Mouse (Mus musculus): ENCODE measurements around the gene Grk3. TPM values are rescaled to one million over a fixed set of nuclear protein-coding genes. Genes with fewer than 3 reads are reported as not detected.

Gene Grk3
- polyA plus RNA-seq, 1 experiment from 2014 or later: 16.6 TPM

- Histone ChIP-seq H3K9me3 (replicated peaks) (no peaks in the 10 kb centered on the region), H3K27ac (peak within 1 kb of the TSS; percentile 98), H3K4me2 (peak within 1 kb of the TSS; percentile 52), H3K4me3 (peak within 1 kb of the TSS; percentile 56), H3K36me3 (0 out of 2 replicates have a peak, but pooled peaks cover 4% of the 10 kb centered on the region), H3K4me1 (replicated peaks) (peaks cover 31% of the 10 kb centered on the region), H3K9ac (peak within 1 kb of the TSS; percentile 48), H3K27me3 (no peaks in the 10 kb centered on the region)
- ATAC-seq (replicated peaks; ENCODE audit: insufficient number of reproducible peaks, insufficient read depth, low FRiP score, low read depth): peak; percentile 93
- WGBS: 40% methylated on average over 17 of the region's 17 CpGs
These were observed 119.6 kb downstream of the Grk3 start, which contains the start of gene Myo18b for GRCm38 (mm10) chr5:112895674-112896654. TSS of gene Myo18b (minus strand) at chr5:112896362.

GRCm38 (mm10) chr5:112893462-112894060 lies 122.0 kb downstream of the Grk3 start:
- 0 out of 2 replicates have a peak overlapping the region, but pooled peaks have one; percentile 56 for H3K4me3 ChIP-seq

GRCm38 (mm10) chr5:112892411-112892810 lies 123.2 kb downstream of the Grk3 start:
- Histone ChIP-seq H3K4me2 (no peak overlapping the region), H3K27ac (no peak overlapping the region), H3K4me1 (replicated peaks) (peaks cover 50% of the 10 kb centered on the region), H3K9me3 (replicated peaks) (no peaks in the 10 kb centered on the region), H3K9ac (no peak overlapping the region), H3K36me3 (0 out of 2 replicates have a peak, but pooled peaks cover 7% of the 10 kb centered on the region), H3K4me3 (no peak overlapping the region), H3K27me3 (no peaks in the 10 kb centered on the region)
- no peak for ATAC-seq (replicated peaks; ENCODE audit: insufficient number of reproducible peaks, insufficient read depth, low FRiP score, low read depth)

More at GRCm38 (mm10) chr5:112893462-112894060, 122.0 kb downstream of the Grk3 start:
- no peaks in the 10 kb centered on the region for H3K9me3 ChIP-seq (replicated peaks)
- peak overlapping the region; percentile 52; the same call in 1 of the 2 replicates for H3K4me2 ChIP-seq
- no peak overlapping the region for H3K9ac ChIP-seq
- 0 out of 2 replicates have a peak, but pooled peaks cover 7% of the 10 kb centered on the region for H3K36me3 ChIP-seq
- no peaks in the 10 kb centered on the region for H3K27me3 ChIP-seq
- H3K4me1 ChIP-seq (replicated peaks): peaks cover 38% of the 10 kb centered on the region
- no peak overlapping the region for H3K27ac ChIP-seq
- no peak for ATAC-seq (replicated peaks; ENCODE audit: insufficient number of reproducible peaks, insufficient read depth, low FRiP score, low read depth)
- 62% methylated on average over 5 of the region's 5 CpGs for WGBS

- Histone ChIP-seq H3K4me3 (no peak overlapping the region), H3K27ac (peak overlapping the region; percentile 93; the same call in 1 of the 2 replicates), H3K4me1 (replicated peaks) (peaks cover 54% of the 10 kb centered on the region), H3K9me3 (replicated peaks) (no peaks in the 10 kb centered on the region), H3K36me3 (0 out of 2 replicates have a peak, but pooled peaks cover 10% of the 10 kb centered on the region), H3K4me2 (no peak overlapping the region), H3K9ac (no peak overlapping the region), H3K27me3 (no peaks in the 10 kb centered on the region)
- no peak for ATAC-seq (replicated peaks; ENCODE audit: insufficient number of reproducible peaks, insufficient read depth, low FRiP score, low read depth)
- WGBS: 43% methylated on average over 7 of the region's 7 CpGs
These were observed 126.9 kb downstream of the Grk3 start for GRCm38 (mm10) chr5:112888651-112889050.

- peak overlapping the region; percentile 93 for H3K27ac ChIP-seq
- ATAC-seq (replicated peaks; ENCODE audit: insufficient number of reproducible peaks, insufficient read depth, low FRiP score, low read depth): peak; percentile 75
- WGBS: 28% methylated on average over 17 of the region's 17 CpGs
These were observed 128.7 kb downstream of the Grk3 start for GRCm38 (mm10) chr5:112886687-112887491.

GRCm38 (mm10) chr5:112877391-112878115 lies 138.0 kb downstream of the Grk3 start:
- no peak for ATAC-seq (replicated peaks; ENCODE audit: insufficient number of reproducible peaks, insufficient read depth, low FRiP score, low read depth)
- no peak overlapping the region for H3K27ac ChIP-seq
- H3K36me3 ChIP-seq: peaks cover 41% of the 10 kb centered on the region
- no peak overlapping the region for H3K4me3 ChIP-seq
- no peaks in the 10 kb centered on the region for H3K9me3 ChIP-seq (replicated peaks)
- 79% methylated on average over 14 of the region's 14 CpGs for WGBS
- H3K4me1 ChIP-seq (replicated peaks): peaks cover 12% of the 10 kb centered on the region; the same call in 1 of the 2 replicates
- H3K9ac ChIP-seq: no peak overlapping the region
- H3K4me2 ChIP-seq: no peak overlapping the region
- H3K27me3 ChIP-seq: no peaks in the 10 kb centered on the region

More at GRCm38 (mm10) chr5:112886687-112887491, 128.7 kb downstream of the Grk3 start:
- Histone ChIP-seq H3K4me1 (replicated peaks) (peaks cover 37% of the 10 kb centered on the region), H3K4me3 (no peak overlapping the region), H3K9me3 (replicated peaks) (no peaks in the 10 kb centered on the region), H3K36me3 (0 out of 2 replicates have a peak, but pooled peaks cover 10% of the 10 kb centered on the region), H3K4me2 (peak overlapping the region; percentile 30), H3K9ac (peak overlapping the region; percentile 0; the same call in 1 of the 2 replicates), H3K27me3 (no peaks in the 10 kb centered on the region)

GRCm38 (mm10) chr5:112876846-112877390 lies 138.7 kb downstream of the Grk3 start:
- H3K4me1 ChIP-seq (replicated peaks): peaks cover 12% of the 10 kb centered on the region; the same call in 1 of the 2 replicates
- 36% methylated on average over 4 of the region's 4 CpGs for WGBS
- H3K27ac ChIP-seq: no peak overlapping the region
- H3K9me3 ChIP-seq (replicated peaks): no peaks in the 10 kb centered on the region
- no peak overlapping the region for H3K4me3 ChIP-seq
- no peak overlapping the region for H3K4me2 ChIP-seq
- no peak overlapping the region for H3K9ac ChIP-seq
- no peak for ATAC-seq (replicated peaks; ENCODE audit: insufficient number of reproducible peaks, insufficient read depth, low FRiP score, low read depth)
- no peaks in the 10 kb centered on the region for H3K27me3 ChIP-seq
- peaks cover 41% of the 10 kb centered on the region for H3K36me3 ChIP-seq

- ATAC-seq (replicated peaks; ENCODE audit: insufficient number of reproducible peaks, insufficient read depth, low FRiP score, low read depth): no peak
- no peak overlapping the region for H3K4me2 ChIP-seq
- H3K9ac ChIP-seq: no peak overlapping the region
- H3K36me3 ChIP-seq: peaks cover 45% of the 10 kb centered on the region
- 77% methylated on average over 6 of the region's 6 CpGs for WGBS
- no peaks in the 10 kb centered on the region; the same call in 1 of the 2 replicates for H3K4me1 ChIP-seq (replicated peaks)
- H3K4me3 ChIP-seq: no peak overlapping the region
- no peak overlapping the region for H3K27ac ChIP-seq
- H3K27me3 ChIP-seq: no peaks in the 10 kb centered on the region
- no peaks in the 10 kb centered on the region for H3K9me3 ChIP-seq (replicated peaks)
These were observed 142.6 kb downstream of the Grk3 start for GRCm38 (mm10) chr5:112872999-112873398.

GRCm38 (mm10) chr5:112870729-112871128 lies 144.9 kb downstream of the Grk3 start:
- no peak overlapping the region for H3K4me2 ChIP-seq
- no peak overlapping the region for H3K27ac ChIP-seq
- H3K9ac ChIP-seq: no peak overlapping the region
- no peaks in the 10 kb centered on the region for H3K9me3 ChIP-seq (replicated peaks)
- WGBS: 25% methylated on average over 9 of the region's 9 CpGs
- no peak for ATAC-seq (replicated peaks; ENCODE audit: insufficient number of reproducible peaks, insufficient read depth, low FRiP score, low read depth)
- H3K36me3 ChIP-seq: peaks cover 28% of the 10 kb centered on the region; the same call in 1 of the 2 replicates
- no peak overlapping the region for H3K4me3 ChIP-seq
- H3K27me3 ChIP-seq: no peaks in the 10 kb centered on the region
- no peaks in the 10 kb centered on the region; the same call in 1 of the 2 replicates for H3K4me1 ChIP-seq (replicated peaks)

- H3K4me3 ChIP-seq: no peak overlapping the region
- ATAC-seq (replicated peaks; ENCODE audit: insufficient number of reproducible peaks, insufficient read depth, low FRiP score, low read depth): no peak
- peaks cover 22% of the 10 kb centered on the region; the same call in 1 of the 2 replicates for H3K36me3 ChIP-seq
- no peaks in the 10 kb centered on the region for H3K9me3 ChIP-seq (replicated peaks)
- H3K9ac ChIP-seq: no peak overlapping the region
- no peak overlapping the region for H3K4me2 ChIP-seq
- no peaks in the 10 kb centered on the region; the same call in 1 of the 2 replicates for H3K4me1 ChIP-seq (replicated peaks)
- H3K27ac ChIP-seq: no peak overlapping the region
- 79% methylated on average over 5 of the region's 5 CpGs for WGBS
- no peaks in the 10 kb centered on the region for H3K27me3 ChIP-seq
These were observed 147.0 kb downstream of the Grk3 start for GRCm38 (mm10) chr5:112868620-112869019.
